Mouse (Mus musculus) heart, adult 2 months (tissue): Measurements from ENCODE around the gene Npm3. TPM values are rescaled to one million over a fixed set of nuclear protein-coding genes. Genes with fewer than 3 reads are reported as not detected.

Experiments used
- DNase-seq, 2 experiments: peaks; one replicate each; pipeline ENCODE4 v3.0.0; 2021
- H3K27ac ChIP-seq: fragments of 200-600 bp; 2 replicates; pipeline ENCODE4 v1.8.1; 2022
- H3K27me3 ChIP-seq: fragments of 200-500 bp; 2 replicates; pipeline ENCODE4 v1.6.1; 2012; ENCODE audit warnings: mild to moderate bottlenecking, low read length, inconsistent platforms, mixed read lengths; ENCODE audit not compliant: control insufficient read depth, insufficient read depth
- H3K36me3 ChIP-seq: fragments of 200-500 bp; 2 replicates; pipeline ENCODE4 v1.6.1; 2012; ENCODE audit warnings: low read length, inconsistent platforms; ENCODE audit not compliant: control insufficient read depth, insufficient read depth
- H3K4me1 ChIP-seq: fragments of 200-500 bp; 2 replicates; pipeline ENCODE4 v1.6.1; 2011; ENCODE audit warnings: low read length; ENCODE audit not compliant: control insufficient read depth, insufficient read depth
- H3K4me3 ChIP-seq: fragments of 200-600 bp; 2 replicates; pipeline ENCODE4 v1.8.1; 2022
- H3K79me2 ChIP-seq: fragments of 200-500 bp; replicated peaks from 2 replicates; pipeline ENCODE4 v1.6.1; 2012; ENCODE audit warnings: mild to moderate bottlenecking, inconsistent platforms, low read length, moderate library complexity, mixed read lengths; ENCODE audit not compliant: control insufficient read depth, insufficient read depth
- H3K9ac ChIP-seq: fragments of 200-500 bp; 2 replicates; pipeline ENCODE4 v1.6.1; 2012; ENCODE audit warnings: low read depth, mild to moderate bottlenecking, control low read depth, inconsistent platforms, low read length, mixed read lengths
- CTCF ChIP-seq: fragments of 200-600 bp; IDR thresholded peaks from 2 replicates; pipeline ENCODE4 v1.8.1; 2022; ENCODE audit warnings: antibody characterized with exemption, mild to moderate bottlenecking, moderate library complexity
- EP300 ChIP-seq: fragments of 200-500 bp; IDR thresholded peaks from 2 replicates; pipeline ENCODE4 v1.6.1; 2011; ENCODE audit warnings: low read depth, low read length, control low read depth; ENCODE audit not compliant: insufficient read depth
- POLR2A ChIP-seq: fragments of 200-500 bp; IDR thresholded peaks from 2 replicates; pipeline ENCODE4 v1.6.1; 2011; ENCODE audit warnings: mild to moderate bottlenecking, low read depth, low read length, control low read depth; ENCODE audit not compliant: insufficient read depth
- WGBS: fragments of 180-500 bp; shearing (Covaris S2); methylation state at CpG from one replicate; pipeline ENCODE4 v1.1.7; 2018; 5-methylcytosine and 5-hydroxymethylcytosine counted together
- intact Hi-C: fragments of 180-260 bp; cut with DNase I; formaldehyde crosslinking; loops from one replicate; pipeline ENCODE4 v1.15.1; 2025
- polyA plus RNA-seq: library from polyadenylated mRNA; depleted of rRNA; stranded (reverse); fragments of >200 nt; gene quantifications from 2 replicates; pipeline ENCODE4 v1.2.3, GENCODE M21; 2012
- total RNA-seq, 2 experiments: library from RNA; stranded (reverse); gene quantifications; 2 replicates each; pipeline ENCODE4 v1.2.3; 2021

Gene Npm3
- total and polyA plus RNA-seq, 3 experiments, result 15.6 to 25.2 (median 15.7) TPM

DNA sequence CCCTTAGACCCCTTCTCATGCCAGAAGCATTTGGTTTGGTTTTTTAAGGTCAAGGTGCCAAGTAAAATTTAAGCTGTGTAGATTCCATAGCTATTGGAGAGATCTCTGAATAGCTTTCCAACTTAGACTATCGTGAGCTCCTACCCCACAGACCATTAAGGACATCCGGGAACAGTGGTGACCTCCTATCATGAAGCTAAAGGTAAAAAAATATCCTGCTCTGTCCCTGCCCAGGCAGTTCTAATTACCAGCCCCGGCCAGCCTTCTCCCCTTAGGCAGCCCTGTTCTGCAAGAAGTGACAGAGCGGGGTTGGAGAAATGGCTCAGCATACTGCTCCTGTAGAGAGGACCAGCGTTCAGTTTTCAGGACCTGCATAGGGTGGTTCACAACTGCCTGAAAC is 10.9 kb downstream of the Npm3 start:
- Histone ChIP-seq H3K36me3 (no peaks in the 10 kb centered on the region), H3K27ac (no peak overlapping the region), H3K4me3 (no peak overlapping the region), H3K79me2 (no peaks in the 10 kb centered on the region), H3K4me1 (peaks cover 1% of the 10 kb centered on the region; the same call in 1 of the 2 replicates), H3K9ac (no peak overlapping the region), H3K27me3 (peaks cover 20% of the 10 kb centered on the region)
- 79% methylated on average over 5 of the region's 5 CpGs for WGBS
- no peak for DNase-seq
- TF ChIP-seq EP300 (no peak), POLR2A (no peak), CTCF (no peak)
- intact Hi-C loops, result no loop called here

DNA sequence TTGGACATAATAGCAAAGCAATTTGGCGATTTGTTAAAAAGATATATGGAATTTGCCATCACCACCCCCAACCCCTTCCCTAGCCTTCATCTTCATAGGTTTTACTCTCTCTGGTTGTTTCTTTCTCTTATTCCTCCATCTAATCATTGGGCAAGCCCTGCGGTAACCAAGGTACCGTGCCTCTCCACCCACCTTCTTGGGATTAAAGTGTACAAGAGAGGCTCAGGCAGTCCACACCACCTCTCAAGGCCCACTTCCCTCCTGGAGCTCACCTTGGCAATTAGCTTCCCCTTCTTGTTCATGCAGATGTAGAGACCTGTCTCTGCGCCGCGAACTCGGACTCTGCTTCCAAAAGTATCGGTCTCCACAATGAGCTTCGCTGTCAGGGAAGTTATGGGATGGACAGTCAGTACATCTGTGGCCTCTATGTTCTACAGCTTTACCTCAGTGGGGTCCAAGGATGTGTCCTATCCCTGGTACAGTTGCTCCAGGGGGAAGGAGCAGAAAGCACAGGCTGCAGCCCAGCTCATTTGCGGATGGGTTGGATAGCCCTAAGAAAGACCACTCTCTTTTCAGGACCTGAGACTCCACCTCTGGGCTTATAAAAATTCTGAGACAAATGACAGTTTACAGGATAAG is 11.4 kb downstream of the Npm3 start:
- DNase-seq, result no peak
- no peak for TF ChIP-seq EP300
- TF ChIP-seq POLR2A, result no peak
- TF ChIP-seq CTCF, result no peak
- Histone ChIP-seq H3K79me2 (no peaks in the 10 kb centered on the region), H3K4me1 (peaks cover 1% of the 10 kb centered on the region; the same call in 1 of the 2 replicates), H3K27ac (no peak overlapping the region), H3K9ac (no peak overlapping the region), H3K36me3 (no peaks in the 10 kb centered on the region), H3K4me3 (no peak overlapping the region), H3K27me3 (peaks cover 17% of the 10 kb centered on the region)
- WGBS, result 89% methylated on average over 10 of the region's 10 CpGs
- intact Hi-C loops, result no loop called here

- H3K4me3 ChIP-seq, result no peak overlapping the region
- H3K4me1 ChIP-seq, result peaks cover 1% of the 10 kb centered on the region; the same call in 1 of the 2 replicates
- WGBS, result 26% methylated on average over 23 of the region's 23 CpGs
- no peaks in the 10 kb centered on the region for H3K79me2 ChIP-seq
- no peak for DNase-seq
- peak overlapping the region; percentile 45; the same call in 1 of the 2 replicates for H3K9ac ChIP-seq
- intact Hi-C loops, result no loop called here
- H3K36me3 ChIP-seq, result no peaks in the 10 kb centered on the region
- no peak overlapping the region for H3K27ac ChIP-seq
- no peak for TF ChIP-seq EP300
- no peak for TF ChIP-seq POLR2A
- TF ChIP-seq CTCF, result no peak
- H3K27me3 ChIP-seq, result peaks cover 14% of the 10 kb centered on the region
Measured at GRCm38 (mm10) chr19:45737208-45737845, 12.1 kb downstream of the Npm3 start.

DNA sequence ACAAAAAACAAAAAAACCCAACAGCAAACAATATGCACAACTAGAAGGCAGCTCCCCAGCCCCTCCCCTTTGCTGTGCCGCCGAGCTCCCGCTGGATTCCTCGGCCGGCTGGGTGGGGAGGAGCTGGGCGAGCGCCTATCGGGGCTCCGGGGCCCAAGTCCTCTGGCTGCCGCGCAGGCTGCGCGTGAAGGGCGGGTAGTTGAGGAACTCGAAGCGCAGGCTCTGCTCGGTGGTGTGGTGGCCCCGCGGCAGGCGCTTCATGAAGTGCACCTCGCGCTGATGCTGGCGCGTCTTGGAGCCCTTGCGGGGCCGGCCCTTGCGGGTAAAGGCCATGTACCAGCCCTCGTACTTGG is 12.6 kb downstream of the Npm3 start:
- Histone ChIP-seq H3K4me1 (peaks cover 1% of the 10 kb centered on the region; the same call in 1 of the 2 replicates), H3K9ac (peak overlapping the region; percentile 45; the same call in 1 of the 2 replicates), H3K27me3 (peaks cover 9% of the 10 kb centered on the region), H3K79me2 (no peaks in the 10 kb centered on the region), H3K27ac (no peak overlapping the region), H3K4me3 (no peak overlapping the region), H3K36me3 (no peaks in the 10 kb centered on the region)
- intact Hi-C loops, result no loop called here
- DNase-seq, result peak; percentile 57
- WGBS, result 3% methylated on average over 28 of the region's 28 CpGs
- TF ChIP-seq CTCF, result no peak
- TF ChIP-seq EP300, result no peak
- TF ChIP-seq POLR2A, result no peak

DNA sequence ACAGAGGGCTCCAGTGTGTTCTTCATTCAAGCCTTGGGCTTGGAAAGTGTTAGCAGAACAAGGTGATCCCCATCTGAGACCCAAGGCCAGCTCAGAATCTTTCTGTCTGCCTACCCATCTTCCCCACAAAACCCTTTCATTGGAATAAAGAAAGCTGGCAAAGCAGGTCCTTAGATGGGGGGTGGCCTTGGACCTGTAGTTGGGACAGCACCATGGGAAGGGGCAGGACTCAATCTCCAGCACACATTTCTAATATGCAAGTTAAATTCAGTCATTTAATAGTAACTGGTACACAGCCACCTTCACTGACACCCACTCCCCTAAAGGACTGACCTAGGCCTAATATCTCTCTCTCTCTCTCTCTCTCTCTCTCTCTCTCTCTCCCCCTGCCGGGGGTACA is 13.2 kb downstream of the Npm3 start:
- H3K36me3 ChIP-seq, result no peaks in the 10 kb centered on the region
- no peak overlapping the region for H3K4me3 ChIP-seq
- H3K9ac ChIP-seq, result no peak overlapping the region
- no peaks in the 10 kb centered on the region for H3K79me2 ChIP-seq
- no peak for TF ChIP-seq EP300
- no peak for TF ChIP-seq CTCF
- no peak for TF ChIP-seq POLR2A
- no peak for DNase-seq
- peaks cover 6% of the 10 kb centered on the region; the same call in 1 of the 2 replicates for H3K27me3 ChIP-seq
- 58% methylated on average over 1 of the region's 1 CpGs for WGBS
- H3K4me1 ChIP-seq, result peaks cover 1% of the 10 kb centered on the region; the same call in 1 of the 2 replicates
- intact Hi-C loops, result no loop called here
- no peak overlapping the region for H3K27ac ChIP-seq

- no peak for TF ChIP-seq EP300
- no peak for TF ChIP-seq POLR2A
- no peak for TF ChIP-seq CTCF
- 74% methylated on average over 7 of the region's 7 CpGs for WGBS
- no peak overlapping the region for H3K9ac ChIP-seq
- no peak overlapping the region for H3K4me3 ChIP-seq
- peaks cover 2% of the 10 kb centered on the region; the same call in 1 of the 2 replicates for H3K27me3 ChIP-seq
- H3K79me2 ChIP-seq, result no peaks in the 10 kb centered on the region
- peaks cover 1% of the 10 kb centered on the region; the same call in 1 of the 2 replicates for H3K4me1 ChIP-seq
- no peaks in the 10 kb centered on the region for H3K36me3 ChIP-seq
- no peak overlapping the region for H3K27ac ChIP-seq
- intact Hi-C loops, result no loop called here
- no peak for DNase-seq
Measured at GRCm38 (mm10) chr19:45734762-45735161, 14.6 kb downstream of the Npm3 start.
